ENCODE assay signal across 10 mouse cellular contexts in genomic region chr15:101497181-101497580, GRCm38 (mm10). TPM values are rescaled to one million over a fixed set of nuclear protein-coding genes. Genes with fewer than 3 reads are reported as not detected.
DNase-seq lines count a peak whose midpoint lies in the region; ATAC-seq and TF ChIP-seq lines count a peak whose summit lies in the region.
"Had no signal": no experiment of that assay in that cellular context is flagged by ENCODE, and none has a peak within 500 bp of the region (broad histone marks: within the 10 kb centered on the region; RNA-seq: fewer than 3 reads in every experiment).

No protein-coding gene starts in this region.

- intact Hi-C loops in heart, postnatal 36 days (cut with DNase I): loop anchor here (1.0 kb wide), 1 partner anchor 158 kb away; no protein-coding TSS in a partner anchor

- no peak overlapping the region for H3K4me2 ChIP-seq in kidney, embryonic 15.5 days
- H3K4me2 ChIP-seq: embryonic facial prominence, embryonic 12.5 days; lung, embryonic 15.5 days had no signal

- WGBS in kidney, embryonic 15.5 days: 84% methylated on average over 2 of the region's 2 CpGs

- no peak overlapping the region for H3K4me3 ChIP-seq in kidney, embryonic 15.5 days (replicated peaks)
- no peak overlapping the region for H3K4me3 ChIP-seq in ES-Bruce4 (ENCODE audit: low read depth, low read length)
- H3K4me3 ChIP-seq: embryonic facial prominence, embryonic 12.5 days; lung, embryonic 15.5 days had no signal

- no peaks in the 10 kb centered on the region for H3K36me3 ChIP-seq in kidney, embryonic 15.5 days
- no peaks in the 10 kb centered on the region for H3K36me3 ChIP-seq in ES-Bruce4 (ENCODE audit: control insufficient read depth, insufficient read depth, low read length, poor library complexity, severe bottlenecking)
- H3K36me3 ChIP-seq: embryonic facial prominence, embryonic 12.5 days; lung, embryonic 15.5 days had no signal

- TF ChIP-seq CTCF in ES-Bruce4 (IDR thresholded peaks at IDR 0.05; ENCODE audit: low read depth, low read length): peak; percentile 66

- peaks cover 9% of the 10 kb centered on the region; the same call in 1 of the 2 replicates for H3K4me1 ChIP-seq in kidney, embryonic 15.5 days
- H3K4me1 ChIP-seq in ES-Bruce4 (ENCODE audit: control insufficient read depth, insufficient read depth, low read length): no peaks in the 10 kb centered on the region
- H3K4me1 ChIP-seq: embryonic facial prominence, embryonic 12.5 days; lung, embryonic 15.5 days had no signal

- TF ChIP-seq EP300 in ES-Bruce4 (IDR thresholded peaks at IDR 0.05; ENCODE audit: insufficient read depth, low read depth, low read length): no peak

- H3K27me3 ChIP-seq in kidney, embryonic 15.5 days: no peaks in the 10 kb centered on the region
- no peaks in the 10 kb centered on the region for H3K27me3 ChIP-seq in ES-Bruce4 (ENCODE audit: control insufficient read depth, insufficient read depth, low read length, poor library complexity, severe bottlenecking)
- H3K27me3 ChIP-seq: embryonic facial prominence, embryonic 12.5 days; lung, embryonic 15.5 days had no signal

- no peaks in the 10 kb centered on the region for H3K9me3 ChIP-seq in kidney, embryonic 15.5 days (replicated peaks)
- H3K9me3 ChIP-seq in ES-Bruce4 (replicated peaks; ENCODE audit: control insufficient read depth, insufficient read depth, low read length, poor library complexity, severe bottlenecking): no peaks in the 10 kb centered on the region
- H3K9me3 ChIP-seq: embryonic facial prominence, embryonic 12.5 days; lung, embryonic 15.5 days had no signal

- H3K9ac ChIP-seq in kidney, embryonic 15.5 days: no peak overlapping the region
- no peak overlapping the region for H3K9ac ChIP-seq in ES-Bruce4 (ENCODE audit: low read depth, poor library complexity, severe bottlenecking)
- H3K9ac ChIP-seq: embryonic facial prominence, embryonic 12.5 days; lung, embryonic 15.5 days had no signal

- no peak for TF ChIP-seq POLR2A in ES-Bruce4 (IDR thresholded peaks at IDR 0.05; ENCODE audit: insufficient read depth, low read length)

- no peak for ATAC-seq in kidney, embryonic 15.5 days (replicated peaks; ENCODE audit: low FRiP score)

- peak; percentile 47 for DNase-seq in kidney, adult 18-20 months
- DNase-seq in adrenal gland, adult 18-20 months (ENCODE audit: low spot score in 2 of 2): peak; percentile 34 to 55
- peak; percentile 25 to 27 for DNase-seq in heart, postnatal 36 days
- peak; percentile 31 for DNase-seq in skeletal muscle tissue, adult 2 months (ENCODE audit: low read depth, low spot score)
- no peak for DNase-seq in layer of hippocampus, adult 9-11 months
- no peak for DNase-seq in spleen, adult 12 weeks (ENCODE audit: low spot score)

- H3K27ac ChIP-seq in kidney, embryonic 15.5 days: no peak overlapping the region
- no peak overlapping the region for H3K27ac ChIP-seq in ES-Bruce4 (ENCODE audit: insufficient read depth, low read length)
- H3K27ac ChIP-seq: embryonic facial prominence, embryonic 12.5 days; lung, embryonic 15.5 days had no signal

RNA-seq across cellular contexts. Expression of gene Krt83, which starts 5.9 kb away (rescaled TPM):
- not detected in 2 replicates for polyA plus RNA-seq in kidney, embryonic 15.5 days (2015; fragmentation: Nextera tagmentation; extraction: Ambion mirVana)
- polyA plus RNA-seq in ES-Bruce4 (2011; ENCODE audit: insufficient read depth, insufficient read length, low read depth, missing spikeins): not detected in 2 replicates
- total RNA-seq in adrenal gland, adult 18-20 months (2021): not detected
- not detected for total RNA-seq in heart, postnatal 36 days (2021)
- polyA plus RNA-seq: embryonic facial prominence, embryonic 12.5 days; lung, embryonic 15.5 days had no signal

RNA-seq across cellular contexts. Expression of gene Gm49425, which starts 19.9 kb away (rescaled TPM):
- polyA plus RNA-seq in kidney, embryonic 15.5 days (2015; fragmentation: Nextera tagmentation; extraction: Ambion mirVana): not detected in 2 replicates
- polyA plus RNA-seq in ES-Bruce4 (2011; ENCODE audit: insufficient read depth, insufficient read length, low read depth, missing spikeins): not detected in 2 replicates
- not detected for total RNA-seq in adrenal gland, adult 18-20 months (2021)
- not detected for total RNA-seq in heart, postnatal 36 days (2021)
- polyA plus RNA-seq: embryonic facial prominence, embryonic 12.5 days; lung, embryonic 15.5 days had no signal

RNA-seq across cellular contexts. Expression of gene Krt86, which starts 23.9 kb away (rescaled TPM):
- not detected in 2 replicates for polyA plus RNA-seq in kidney, embryonic 15.5 days (2015; fragmentation: Nextera tagmentation; extraction: Ambion mirVana)
- polyA plus RNA-seq in ES-Bruce4 (2011; ENCODE audit: insufficient read depth, insufficient read length, low read depth, missing spikeins): not detected in 2 replicates
- total RNA-seq in adrenal gland, adult 18-20 months (2021): not detected
- not detected for total RNA-seq in heart, postnatal 36 days (2021)
- polyA plus RNA-seq: embryonic facial prominence, embryonic 12.5 days; lung, embryonic 15.5 days had no signal

RNA-seq across cellular contexts. Expression of gene Krt81, which starts 33.6 kb away (rescaled TPM):
- polyA plus RNA-seq in kidney, embryonic 15.5 days (2015; fragmentation: Nextera tagmentation; extraction: Ambion mirVana): not detected in 2 replicates
- not detected in 2 replicates for polyA plus RNA-seq in ES-Bruce4 (2011; ENCODE audit: insufficient read depth, insufficient read length, low read depth, missing spikeins)
- not detected for total RNA-seq in adrenal gland, adult 18-20 months (2021)
- not detected for total RNA-seq in heart, postnatal 36 days (2021)
- polyA plus RNA-seq: embryonic facial prominence, embryonic 12.5 days; lung, embryonic 15.5 days had no signal

RNA-seq across cellular contexts. Expression of gene Krt84, which starts 35.4 kb away (rescaled TPM):
- 0.31 TPM in 1 of 2 replicates, not detected in the other for polyA plus RNA-seq in kidney, embryonic 15.5 days (2015; fragmentation: Nextera tagmentation; extraction: Ambion mirVana)
- polyA plus RNA-seq in ES-Bruce4 (2011; ENCODE audit: insufficient read depth, insufficient read length, low read depth, missing spikeins): not detected in 2 replicates
- total RNA-seq in adrenal gland, adult 18-20 months (2021): not detected
- not detected for total RNA-seq in heart, postnatal 36 days (2021)
- polyA plus RNA-seq: lung, embryonic 15.5 days had no signal

Comparison
In these comparisons a context has a peak if more than half of its experiments do, and no peak if none do; other contexts are left out.
1. DNase-seq: peak in kidney, adult 18-20 months (single experiment), adrenal gland, adult 18-20 months (2 of 2), heart, postnatal 36 days (2 of 2) and skeletal muscle tissue, adult 2 months (single experiment); none in layer of hippocampus, adult 9-11 months (single experiment) and spleen, adult 12 weeks (single experiment).